Mouse (Mus musculus): ENCODE data around the gene Hsd17b13. TPM values are rescaled to one million over a fixed set of nuclear protein-coding genes. Genes with fewer than 3 reads are reported as not detected.
A peak's percentile ranks its signal among the peaks of the same experiment; 100 is the strongest.

The Hsd17b13 gene
- polyA plus RNA-seq, 1 experiment from 2014 or later, result not detected

- Histone ChIP-seq H3K4me3 (no peak overlapping the region), H3K27me3 (ENCODE audit: low read depth, poor library complexity, severe bottlenecking) (peaks cover 17% of the 10 kb centered on the region), H3K27ac (replicated peaks) (no peak overlapping the region), H3K9me3 (replicated peaks) (no peaks in the 10 kb centered on the region), H3K4me1 (peaks cover 16% of the 10 kb centered on the region), H3K36me3 (no peaks in the 10 kb centered on the region)
- DNase-seq (ENCODE audit: low spot score), result no peak
- WGBS, result 76% methylated on average over 4 of the region's 4 CpGs
Measured at GRCm38 (mm10) chr5:103913150-103913549, 64.1 kb downstream of the Hsd17b13 start.

- Histone ChIP-seq H3K27ac (replicated peaks) (no peak overlapping the region), H3K36me3 (no peaks in the 10 kb centered on the region), H3K27me3 (ENCODE audit: low read depth, poor library complexity, severe bottlenecking) (peaks cover 17% of the 10 kb centered on the region), H3K4me3 (peak overlapping the region; percentile 90), H3K4me1 (peaks cover 16% of the 10 kb centered on the region), H3K9me3 (replicated peaks) (no peaks in the 10 kb centered on the region)
- 83% methylated on average over 5 of the region's 5 CpGs for WGBS
- no peak for DNase-seq (ENCODE audit: low spot score)
Measured at GRCm38 (mm10) chr5:103911555-103911954, 65.7 kb downstream of the Hsd17b13 start.

GRCm38 (mm10) chr5:103910748-103911409 lies 66.3 kb downstream of the Hsd17b13 start, which contains the start of gene Klhl8:
TSS of gene Klhl8 (minus strand) at chr5:103911259.
- H3K36me3 ChIP-seq, result no peaks in the 10 kb centered on the region
- H3K9me3 ChIP-seq (replicated peaks), result no peaks in the 10 kb centered on the region
- peak within 1 kb of the TSS; percentile 90 for H3K4me3 ChIP-seq
- H3K27ac ChIP-seq (replicated peaks), result peak within 1 kb of the TSS; percentile 92
- peaks cover 16% of the 10 kb centered on the region for H3K4me1 ChIP-seq
- peaks cover 17% of the 10 kb centered on the region for H3K27me3 ChIP-seq (ENCODE audit: low read depth, poor library complexity, severe bottlenecking)
- WGBS, result under 1% methylated on average over 86 of the region's 86 CpGs
- DNase-seq (ENCODE audit: low spot score), result peak; percentile 87

- H3K4me1 ChIP-seq, result peaks cover 16% of the 10 kb centered on the region
- DNase-seq (ENCODE audit: low spot score), result no peak
- WGBS, result 17% methylated on average over 8 of the region's 9 CpGs
- no peaks in the 10 kb centered on the region for H3K36me3 ChIP-seq
- no peak overlapping the region for H3K27ac ChIP-seq (replicated peaks)
- H3K4me3 ChIP-seq, result peak overlapping the region; percentile 90
- peaks cover 17% of the 10 kb centered on the region for H3K27me3 ChIP-seq (ENCODE audit: low read depth, poor library complexity, severe bottlenecking)
- H3K9me3 ChIP-seq (replicated peaks), result no peaks in the 10 kb centered on the region
Measured at GRCm38 (mm10) chr5:103910156-103910555, 67.1 kb downstream of the Hsd17b13 start.

GRCm38 (mm10) chr5:103909466-103909865 lies 67.7 kb downstream of the Hsd17b13 start:
- Histone ChIP-seq H3K27me3 (ENCODE audit: low read depth, poor library complexity, severe bottlenecking) (peaks cover 17% of the 10 kb centered on the region), H3K9me3 (replicated peaks) (no peaks in the 10 kb centered on the region), H3K4me3 (no peak overlapping the region), H3K4me1 (peaks cover 16% of the 10 kb centered on the region), H3K36me3 (no peaks in the 10 kb centered on the region), H3K27ac (replicated peaks) (no peak overlapping the region)
- no peak for DNase-seq (ENCODE audit: low spot score)
- 78% methylated on average over 3 of the region's 3 CpGs for WGBS

- Histone ChIP-seq H3K27ac (replicated peaks) (no peak overlapping the region), H3K36me3 (no peaks in the 10 kb centered on the region), H3K4me3 (no peak overlapping the region), H3K27me3 (ENCODE audit: low read depth, poor library complexity, severe bottlenecking) (peaks cover 17% of the 10 kb centered on the region), H3K9me3 (replicated peaks) (no peaks in the 10 kb centered on the region), H3K4me1 (peaks cover 16% of the 10 kb centered on the region)
- 64% methylated on average over 7 of the region's 7 CpGs for WGBS
- no peak for DNase-seq (ENCODE audit: low spot score)
Measured at GRCm38 (mm10) chr5:103908851-103909250, 68.4 kb downstream of the Hsd17b13 start.

- Histone ChIP-seq H3K27ac (replicated peaks) (no peak overlapping the region), H3K4me1 (peaks cover 16% of the 10 kb centered on the region), H3K9me3 (replicated peaks) (no peaks in the 10 kb centered on the region), H3K4me3 (no peak overlapping the region), H3K36me3 (no peaks in the 10 kb centered on the region), H3K27me3 (ENCODE audit: low read depth, poor library complexity, severe bottlenecking) (peaks cover 11% of the 10 kb centered on the region)
- DNase-seq (ENCODE audit: low spot score), result no peak
- WGBS, result 91% methylated on average over 4 of the region's 4 CpGs
Measured at GRCm38 (mm10) chr5:103907844-103908243, 69.4 kb downstream of the Hsd17b13 start.

- WGBS, result 94% methylated on average over 6 of the region's 6 CpGs
- H3K4me3 ChIP-seq, result no peak overlapping the region
Measured at GRCm38 (mm10) chr5:103906173-103906572, 71.0 kb downstream of the Hsd17b13 start.

More at GRCm38 (mm10) chr5:103906173-103906572, 71.0 kb downstream of the Hsd17b13 start:
- DNase-seq (ENCODE audit: low spot score), result no peak
- Histone ChIP-seq H3K36me3 (no peaks in the 10 kb centered on the region), H3K4me1 (peaks cover 14% of the 10 kb centered on the region), H3K27ac (replicated peaks) (no peak overlapping the region), H3K27me3 (ENCODE audit: low read depth, poor library complexity, severe bottlenecking) (peaks cover 11% of the 10 kb centered on the region), H3K9me3 (replicated peaks) (no peaks in the 10 kb centered on the region)

Other genes with a start within 250 kb of the Hsd17b13 start
- 11.5 TPM in 2 replicates for gene Klhl8, start 66.2 kb downstream of the Hsd17b13 start, polyA plus RNA-seq (2016; fragmentation: Nextera tagmentation; extraction: Ambion mirVana)
- 1.3 and 1.6 TPM in 2 replicates for gene Hsd17b11, start 44.5 kb upstream of the Hsd17b13 start, polyA plus RNA-seq (2016; fragmentation: Nextera tagmentation; extraction: Ambion mirVana)
- gene Nudt9, start 68.9 kb upstream of the Hsd17b13 start, polyA plus RNA-seq (2016; fragmentation: Nextera tagmentation; extraction: Ambion mirVana), result 65.7 and 70.2 TPM in 2 replicates
- gene Gm17660, start 100.2 kb upstream of the Hsd17b13 start, polyA plus RNA-seq (2016; fragmentation: Nextera tagmentation; extraction: Ambion mirVana), result not detected in 2 replicates
- 30.0 and 42.1 TPM in 2 replicates for gene Sparcl1, start 136.3 kb upstream of the Hsd17b13 start, polyA plus RNA-seq (2016; fragmentation: Nextera tagmentation; extraction: Ambion mirVana)
- not detected in 2 replicates for gene Dspp, start 193.3 kb upstream of the Hsd17b13 start, polyA plus RNA-seq (2016; fragmentation: Nextera tagmentation; extraction: Ambion mirVana)
- gene Dmp1, start 225.2 kb upstream of the Hsd17b13 start, polyA plus RNA-seq (2016; fragmentation: Nextera tagmentation; extraction: Ambion mirVana), result 0.63 and 1.7 TPM in 2 replicates

All from midbrain, embryonic 10.5 days (tissue).